Mouse (Mus musculus): ENCODE results near the gene Zkscan7. TPM values are rescaled to one million over a fixed set of nuclear protein-coding genes. Genes with fewer than 3 reads are reported as not detected.

Zkscan7 gene
- 21.1 TPM for polyA plus RNA-seq (2014; fragmentation: Illumina TruSeq; extraction: RNeasy Lipid Tissue Mini Kit (QIAGEN cat#74804); ENCODE audit: low read depth, low replicate concordance)

DNA sequence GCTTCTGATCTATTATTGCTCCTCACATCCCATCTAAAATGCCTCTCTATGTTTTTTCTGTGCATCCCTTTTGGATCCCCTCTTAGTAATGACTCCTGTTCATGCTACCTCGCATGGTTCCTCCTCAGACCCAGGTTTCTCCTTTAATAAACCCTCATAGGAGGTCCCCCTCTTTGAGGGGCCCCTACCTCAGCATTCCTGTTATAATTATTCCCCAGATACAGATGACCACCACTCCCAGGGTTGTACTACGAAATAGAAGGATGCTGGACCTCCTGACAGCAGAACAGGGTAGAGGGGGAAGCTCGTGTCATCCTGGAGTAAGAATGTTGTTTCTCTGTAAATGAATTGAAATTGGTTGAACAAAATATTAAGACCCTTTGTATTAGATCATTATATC lies at the start of gene Zkscan7:
Zkscan7 (plus strand) TSS at position 301 of the 400 bp plus-strand sequence.

DNA sequence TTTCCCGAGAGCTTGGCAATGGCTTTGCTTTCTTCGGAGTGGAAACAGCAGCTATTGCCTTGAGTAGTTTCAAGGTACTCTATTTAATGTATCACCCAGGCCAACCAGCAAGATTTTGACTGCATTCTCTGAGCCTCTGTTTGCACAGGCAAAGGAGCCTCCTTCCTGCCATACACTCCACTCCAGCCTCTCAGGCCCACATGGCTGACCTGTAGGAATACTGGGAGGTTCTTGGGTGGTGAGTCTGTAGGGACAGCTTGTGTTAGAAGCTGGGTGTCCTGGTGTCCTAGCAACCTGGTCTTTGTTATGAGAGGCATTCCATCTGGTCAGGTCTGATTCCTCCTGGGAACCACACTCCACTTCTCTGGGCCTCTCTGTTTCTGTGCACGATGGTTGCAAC lies 41.7 kb upstream of the Zkscan7 start, which contains the start of gene Gm35549:
Gm35549 (minus strand) TSS at position 276 of the 400 bp plus-strand sequence.

DNA sequence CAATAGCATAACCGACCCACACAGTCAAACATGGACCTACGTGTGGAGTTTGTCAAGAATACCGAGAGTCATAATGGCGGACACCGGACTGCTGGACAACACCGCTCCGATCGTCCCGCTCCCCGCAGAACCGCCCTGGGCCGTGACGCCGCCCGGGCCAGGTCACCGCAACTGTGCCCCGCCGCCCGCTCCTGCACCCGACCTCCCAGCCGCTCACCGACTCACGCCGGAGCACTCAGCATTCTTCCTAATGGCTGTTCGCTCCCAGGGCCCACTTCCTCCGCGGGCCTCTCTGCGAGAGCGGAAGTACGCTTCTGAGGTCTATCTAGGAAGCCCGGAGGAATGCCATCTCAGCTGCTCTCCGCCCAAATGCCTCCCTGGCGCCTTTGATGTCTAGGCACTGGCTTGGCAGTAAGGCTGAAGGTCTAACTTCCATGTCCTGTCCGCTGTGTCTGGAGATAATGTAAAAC lies 19.8 kb upstream of the Zkscan7 start, which contains the start of gene Zfp445:
Zfp445 (minus strand) TSS at position 310 of the 470 bp plus-strand sequence.

DNA sequence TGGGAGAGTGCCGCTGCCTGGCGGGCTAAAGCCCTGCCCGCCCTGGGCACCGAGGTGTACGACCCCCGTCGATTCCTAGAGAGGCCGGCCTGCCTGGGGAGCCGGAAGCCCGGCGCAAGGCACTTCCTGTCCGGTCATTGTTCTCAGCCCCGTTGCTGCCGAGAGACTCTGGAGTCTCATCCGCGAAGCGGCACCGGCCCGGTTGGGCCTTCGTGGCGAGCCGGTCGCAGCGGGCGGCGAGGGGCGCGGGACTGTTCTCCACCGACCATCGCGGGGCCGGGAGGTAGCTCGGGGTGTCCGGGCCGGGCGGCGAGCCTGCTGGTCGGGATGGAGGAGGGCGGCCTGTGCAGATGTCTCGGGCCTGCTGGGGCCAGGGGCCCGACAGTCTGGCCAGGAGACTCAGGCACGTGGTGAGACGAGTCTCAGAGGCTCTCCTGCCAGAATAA lies 37.5 kb downstream of the Zkscan7 start, which contains the start of gene Zfp105:
Zfp105 (plus strand) TSS at position 137 of the 446 bp plus-strand sequence.

Other genes starting within 250 kb of the Zkscan7 start
- gene Topaz1, start 138.3 kb upstream of the Zkscan7 start, polyA plus RNA-seq (2014; fragmentation: Illumina TruSeq; extraction: RNeasy Lipid Tissue Mini Kit (QIAGEN cat#74804); ENCODE audit: low read depth, low replicate concordance), result 0.98 TPM
- 8.5 TPM for gene Tcaim, start 80.1 kb upstream of the Zkscan7 start, polyA plus RNA-seq (2014; fragmentation: Illumina TruSeq; extraction: RNeasy Lipid Tissue Mini Kit (QIAGEN cat#74804); ENCODE audit: low read depth, low replicate concordance)
- gene Gm35549, start 41.6 kb upstream of the Zkscan7 start, polyA plus RNA-seq (2014; fragmentation: Illumina TruSeq; extraction: RNeasy Lipid Tissue Mini Kit (QIAGEN cat#74804); ENCODE audit: low read depth, low replicate concordance), result not detected
- 54.5 TPM for gene Zfp445, start 19.7 kb upstream of the Zkscan7 start, polyA plus RNA-seq (2014; fragmentation: Illumina TruSeq; extraction: RNeasy Lipid Tissue Mini Kit (QIAGEN cat#74804); ENCODE audit: low read depth, low replicate concordance)
- 6.3 TPM for gene Zfp105, start 37.4 kb downstream of the Zkscan7 start, polyA plus RNA-seq (2014; fragmentation: Illumina TruSeq; extraction: RNeasy Lipid Tissue Mini Kit (QIAGEN cat#74804); ENCODE audit: low read depth, low replicate concordance)
- gene 1110059G10Rik, start 65.3 kb downstream of the Zkscan7 start, polyA plus RNA-seq (2014; fragmentation: Illumina TruSeq; extraction: RNeasy Lipid Tissue Mini Kit (QIAGEN cat#74804); ENCODE audit: low read depth, low replicate concordance), result 19.2 TPM
- 2.4 TPM for gene Kif15, start 65.4 kb downstream of the Zkscan7 start, polyA plus RNA-seq (2014; fragmentation: Illumina TruSeq; extraction: RNeasy Lipid Tissue Mini Kit (QIAGEN cat#74804); ENCODE audit: low read depth, low replicate concordance)
- gene Tmem42, start 135.6 kb downstream of the Zkscan7 start, polyA plus RNA-seq (2014; fragmentation: Illumina TruSeq; extraction: RNeasy Lipid Tissue Mini Kit (QIAGEN cat#74804); ENCODE audit: low read depth, low replicate concordance), result 19.9 TPM
- gene Tgm4, start 149.0 kb downstream of the Zkscan7 start, polyA plus RNA-seq (2014; fragmentation: Illumina TruSeq; extraction: RNeasy Lipid Tissue Mini Kit (QIAGEN cat#74804); ENCODE audit: low read depth, low replicate concordance), result 0.84 TPM
- 47.6 TPM for gene Zdhhc3, start 227.5 kb downstream of the Zkscan7 start, polyA plus RNA-seq (2014; fragmentation: Illumina TruSeq; extraction: RNeasy Lipid Tissue Mini Kit (QIAGEN cat#74804); ENCODE audit: low read depth, low replicate concordance)
- gene Exosc7, start 227.5 kb downstream of the Zkscan7 start, polyA plus RNA-seq (2014; fragmentation: Illumina TruSeq; extraction: RNeasy Lipid Tissue Mini Kit (QIAGEN cat#74804); ENCODE audit: low read depth, low replicate concordance), result 31.2 TPM